Mouse (Mus musculus): ENCODE data around the gene Agbl4.

- no peak for TF ChIP-seq CTCF (IDR thresholded peaks at IDR 0.05; ENCODE audit: control insufficient read depth, insufficient read depth, insufficient read length)
- TF ChIP-seq MAX (IDR thresholded peaks at IDR 0.05) = no peak
- TF ChIP-seq USF1 (IDR thresholded peaks at IDR 0.05; ENCODE audit: low read depth) = no peak
- no peak for TF ChIP-seq MYOG (IDR thresholded peaks at IDR 0.05; ENCODE audit: control insufficient read depth, extremely low read depth, insufficient read length)
- TF ChIP-seq MYOD1 (IDR thresholded peaks at IDR 0.05; ENCODE audit: control insufficient read depth, insufficient read length, low read depth) = no peak
- no peak for TF ChIP-seq FOSL1 (IDR thresholded peaks at IDR 0.05; ENCODE audit: insufficient read depth, low read length, poor library complexity, severe bottlenecking)
- TF ChIP-seq CEBPB (IDR thresholded peaks at IDR 0.05; ENCODE audit: low read depth) = no peak
Measured at GRCm38 (mm10) chr4:111513921-111514320, 1116.5 kb downstream of the Agbl4 start.

Data from C2C12 (cell line).